Mouse (Mus musculus): ENCODE results near the gene Kif5a.

The Kif5a gene

GRCm38 (mm10) chr10:127289573-127290191 is 26.5 kb upstream of the Kif5a start:
- peak; percentile 79 for DNase-seq (ENCODE audit: low read depth, low spot score)

DNA sequence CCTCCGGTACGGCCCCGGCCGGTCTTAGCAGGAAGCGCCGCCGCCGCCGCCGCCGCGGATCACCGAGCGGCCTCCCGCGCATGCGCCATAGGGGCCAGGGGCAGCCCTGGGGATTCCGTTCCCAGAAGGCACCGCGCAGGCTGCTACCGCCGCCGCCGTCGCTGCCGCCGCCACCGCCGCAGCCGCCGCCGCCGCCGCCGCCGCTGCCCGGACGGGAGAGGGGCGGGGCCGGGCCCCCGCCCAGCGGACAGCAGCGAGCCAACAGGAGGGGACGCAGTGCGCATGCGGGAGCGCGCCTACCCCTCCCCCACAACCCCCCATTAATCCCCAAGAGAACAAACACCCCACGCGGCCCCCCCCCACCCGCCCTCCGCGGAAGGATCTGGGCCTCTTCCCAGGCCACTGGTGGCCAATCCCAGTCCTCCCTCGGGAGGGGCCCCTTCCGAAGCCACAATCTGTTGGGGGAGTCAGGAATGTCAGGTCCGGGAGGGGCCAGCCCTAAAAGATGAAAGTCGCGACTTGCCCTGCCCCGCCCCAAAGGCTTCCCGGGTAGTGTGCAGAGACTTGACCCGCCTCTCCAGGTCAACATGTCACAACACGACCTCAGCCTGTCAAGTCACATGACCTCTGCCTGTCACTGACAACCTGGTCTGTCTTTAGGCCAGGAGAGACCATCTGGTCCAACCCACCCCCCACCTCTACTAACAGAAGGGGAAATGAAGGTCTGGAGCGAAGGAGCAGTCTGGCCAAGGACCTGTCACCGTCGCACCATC is 25.8 kb upstream of the Kif5a start, which contains the start of gene Mbd6:
TSS of gene Mbd6 (minus strand) at position 219 of the 773 bp plus-strand sequence.
- peak; percentile 97 for DNase-seq (ENCODE audit: low read depth, low spot score)

GRCm38 (mm10) chr10:127288328-127288799 is 25.2 kb upstream of the Kif5a start:
- no peak for DNase-seq (ENCODE audit: low read depth, low spot score)

DNA sequence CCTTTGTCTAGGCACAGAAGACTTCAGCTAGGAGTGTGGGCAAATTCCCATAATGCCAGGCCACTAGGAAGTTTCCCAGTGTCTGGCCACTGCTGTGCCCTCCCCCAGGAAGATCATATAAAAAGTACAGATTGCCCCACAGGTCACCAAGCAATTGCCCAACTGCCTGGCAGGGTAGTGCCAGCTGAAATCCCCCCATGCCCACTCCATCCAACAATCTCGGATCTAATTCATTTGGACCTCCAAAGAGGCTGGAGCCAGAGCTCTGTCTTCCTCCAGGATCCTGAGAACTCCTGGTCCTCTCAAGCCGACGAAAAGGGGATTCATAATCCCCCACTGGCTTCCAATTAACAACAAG is 24.8 kb upstream of the Kif5a start:
- no peak for DNase-seq (ENCODE audit: low read depth, low spot score)

DNA sequence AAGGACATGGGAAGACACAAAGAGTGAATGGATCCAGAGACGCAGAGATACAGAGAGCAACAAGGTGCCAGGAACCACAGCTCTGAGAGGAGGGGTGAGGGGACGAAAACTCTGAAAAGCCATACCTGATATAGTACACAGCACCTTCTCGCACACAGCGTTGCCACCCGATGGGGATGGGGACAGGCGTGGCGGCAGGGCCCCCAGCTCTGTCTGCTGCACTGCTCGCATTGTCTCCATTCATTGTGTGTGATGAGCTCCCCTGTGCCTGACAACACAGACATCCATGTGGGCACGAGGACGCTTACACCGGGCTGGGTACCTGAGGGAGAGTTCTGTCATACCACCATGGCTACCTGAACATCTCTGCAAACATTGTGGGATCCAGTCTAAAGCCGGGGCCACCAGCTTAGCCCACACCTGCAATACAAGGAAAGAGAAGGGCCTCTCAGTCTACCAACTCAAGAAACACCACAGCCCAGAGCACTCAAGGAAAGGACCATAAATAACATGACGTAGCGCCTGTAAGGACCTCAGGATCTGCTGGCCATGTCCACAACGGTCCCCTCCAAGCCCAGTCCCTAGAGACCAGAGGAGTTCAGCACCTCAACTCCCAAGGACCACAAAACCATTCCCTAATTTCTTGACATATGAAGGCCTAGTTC is 24.3 kb upstream of the Kif5a start:
- no peak for DNase-seq (ENCODE audit: low read depth, low spot score)

DNA sequence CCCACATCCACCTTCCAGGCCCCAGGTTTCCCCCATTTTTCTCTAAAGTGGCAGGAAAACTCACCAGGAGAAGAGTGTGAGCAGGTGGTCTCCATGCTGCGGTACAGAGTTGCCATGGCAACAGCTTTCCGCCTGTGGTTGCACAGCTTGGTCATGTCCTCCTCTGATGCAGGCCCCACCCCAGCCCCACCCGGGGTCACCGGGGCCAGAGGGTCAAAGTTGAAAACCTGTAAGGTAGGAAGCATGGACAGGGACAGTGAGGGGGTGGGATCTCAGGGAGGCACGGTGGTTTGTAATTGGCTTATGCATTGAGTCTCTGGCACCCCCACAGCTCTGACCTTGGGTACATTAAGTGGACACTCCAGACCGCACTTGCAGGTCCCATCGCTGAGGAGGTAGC is 23.6 kb upstream of the Kif5a start:
- DNase-seq (ENCODE audit: low read depth, low spot score), result no peak

GRCm38 (mm10) chr10:127286194-127286593 is 23.0 kb upstream of the Kif5a start:
- DNase-seq (ENCODE audit: low read depth, low spot score), result no peak

- no peak for DNase-seq (ENCODE audit: low read depth, low spot score)
Observed at GRCm38 (mm10) chr10:127285644-127286043, 22.5 kb upstream of the Kif5a start.

GRCm38 (mm10) chr10:127284724-127285500 is 21.8 kb upstream of the Kif5a start:
- DNase-seq (ENCODE audit: low read depth, low spot score), result no peak

- DNase-seq (ENCODE audit: low read depth, low spot score), result no peak
Observed at GRCm38 (mm10) chr10:127284105-127284622, 21.0 kb upstream of the Kif5a start.

DNA sequence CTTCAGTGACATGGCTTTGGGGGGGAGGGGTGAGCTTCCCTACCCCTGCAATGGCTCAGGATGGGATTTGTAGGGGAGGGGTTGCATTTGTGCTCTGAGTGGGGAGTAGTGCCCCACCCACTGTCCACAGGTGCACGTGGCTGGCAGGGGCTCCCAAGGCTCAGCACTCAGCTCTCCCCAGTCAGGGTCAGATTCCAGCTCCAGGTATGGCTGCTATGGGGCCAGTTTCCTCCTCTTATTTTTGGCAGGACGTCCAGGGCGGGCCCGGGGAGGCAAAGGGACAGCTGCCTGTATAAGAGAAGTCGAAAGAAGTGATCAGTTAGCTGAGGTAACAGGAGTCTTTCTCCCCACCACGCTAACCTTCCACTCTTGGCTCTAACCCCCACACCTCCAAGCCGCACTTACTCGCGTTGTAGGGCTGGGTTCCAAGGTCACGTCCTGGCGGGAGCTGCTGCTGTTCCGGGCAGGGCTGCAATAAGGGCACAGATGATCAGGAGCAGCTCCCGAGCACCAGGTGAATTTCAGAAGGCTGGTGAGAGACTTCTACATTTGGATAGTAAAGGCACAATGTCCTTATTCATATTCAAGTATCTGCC is 19.6 kb upstream of the Kif5a start:
- DNase-seq (ENCODE audit: low read depth, low spot score), result no peak

DNA sequence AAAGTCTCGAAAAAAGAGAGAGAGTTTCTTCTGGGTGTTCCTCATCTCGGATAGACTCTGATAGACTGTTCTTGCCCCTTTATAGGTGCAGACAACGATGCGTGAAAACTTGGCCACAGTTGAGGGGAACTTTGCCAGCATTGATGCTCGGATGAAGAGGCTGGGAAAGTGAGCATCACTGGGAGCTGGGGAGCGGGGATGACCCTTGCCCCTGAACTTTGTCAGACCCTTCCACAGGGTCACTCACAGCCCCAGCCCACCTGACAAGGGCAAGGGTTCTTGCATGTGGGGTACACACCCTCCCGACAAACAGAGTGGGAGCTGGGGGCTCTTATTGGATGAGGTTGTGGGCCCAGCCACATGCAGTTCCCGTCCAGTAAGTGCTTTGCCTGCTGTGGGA is 18.2 kb upstream of the Kif5a start:
- DNase-seq (ENCODE audit: low read depth, low spot score), result no peak

- DNase-seq (ENCODE audit: low read depth, low spot score), result peak; percentile 16
Observed at GRCm38 (mm10) chr10:127279730-127280129, 16.6 kb upstream of the Kif5a start.

DNA sequence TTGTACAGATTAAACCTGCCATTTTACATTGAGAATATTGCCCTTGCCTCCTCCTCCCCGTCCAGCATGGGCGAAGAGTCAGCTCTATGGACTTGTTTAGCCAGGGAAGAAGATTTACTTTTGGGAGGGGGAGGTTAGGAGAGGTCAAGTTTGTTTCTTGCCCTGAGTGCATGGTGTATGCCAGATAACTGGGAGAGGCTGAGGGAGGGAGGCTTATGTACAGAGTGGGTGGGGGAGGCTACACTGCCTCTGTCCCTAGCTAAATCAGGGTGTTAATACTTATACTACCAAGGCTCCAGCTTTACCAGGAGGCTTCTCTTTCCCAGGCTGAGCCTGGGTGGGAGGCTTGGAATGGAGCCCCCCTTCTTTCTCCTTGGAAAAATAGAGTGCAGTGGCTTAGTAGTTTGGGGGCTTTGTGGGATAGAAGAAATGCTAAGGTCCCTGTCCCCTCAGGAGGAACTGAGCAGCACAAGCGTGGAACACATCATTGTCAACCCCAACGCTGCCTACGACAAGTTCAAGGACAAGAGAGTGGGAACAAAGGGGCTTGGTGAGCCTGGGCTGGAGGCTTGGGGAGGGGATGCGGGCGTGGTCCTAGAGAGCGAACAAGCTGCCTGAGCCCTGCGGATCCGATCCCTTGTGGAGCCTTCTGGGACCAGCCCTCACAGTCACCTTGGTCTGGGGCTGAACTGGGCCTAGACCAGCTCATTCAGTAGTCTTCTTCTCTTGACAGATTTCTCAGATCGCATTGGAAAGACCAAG is 11.3 kb upstream of the Kif5a start:
- no peak for DNase-seq (ENCODE audit: low read depth, low spot score)

DNA sequence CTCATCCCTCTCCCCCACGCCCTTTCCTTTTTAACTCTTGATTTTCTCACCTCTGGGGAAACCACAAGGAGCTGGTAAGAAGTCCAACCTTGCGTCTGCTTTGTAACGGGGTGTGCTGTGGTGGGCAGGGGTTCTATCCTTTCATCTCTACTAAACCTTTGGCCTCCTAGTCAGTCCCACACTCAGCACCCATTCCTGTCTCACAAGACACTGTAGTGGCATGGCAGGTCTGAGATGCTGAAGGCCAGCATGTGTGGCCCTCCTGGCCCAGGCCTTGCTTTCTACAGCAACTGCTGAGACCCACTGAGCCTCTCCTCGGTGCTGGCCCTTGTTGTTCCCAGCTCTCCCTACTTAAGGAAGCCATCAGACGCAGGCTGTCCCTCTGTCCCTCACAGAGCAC is 9.2 kb upstream of the Kif5a start:
- no peak for DNase-seq (ENCODE audit: low read depth, low spot score)

DNA sequence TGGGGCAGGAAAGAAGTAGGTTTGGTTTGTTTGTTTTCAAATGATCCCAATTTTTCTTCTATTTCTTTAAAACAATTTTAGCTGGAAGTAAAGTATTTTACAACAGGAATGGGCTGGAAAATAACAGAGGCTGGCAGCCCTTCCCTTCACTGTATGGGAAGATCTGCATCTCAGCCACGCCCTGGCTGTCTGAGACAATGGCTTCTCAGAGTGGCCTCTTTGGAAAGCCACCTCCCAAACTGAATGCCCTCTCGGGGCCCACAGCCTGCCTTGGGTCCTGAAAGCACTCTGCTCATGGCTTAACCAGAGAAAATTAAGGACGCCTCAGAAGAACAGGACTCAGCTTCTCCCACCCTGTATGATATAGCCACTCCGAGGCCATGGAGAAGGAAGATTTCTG is 6.7 kb upstream of the Kif5a start:
- no peak for DNase-seq (ENCODE audit: low read depth, low spot score)

DNA sequence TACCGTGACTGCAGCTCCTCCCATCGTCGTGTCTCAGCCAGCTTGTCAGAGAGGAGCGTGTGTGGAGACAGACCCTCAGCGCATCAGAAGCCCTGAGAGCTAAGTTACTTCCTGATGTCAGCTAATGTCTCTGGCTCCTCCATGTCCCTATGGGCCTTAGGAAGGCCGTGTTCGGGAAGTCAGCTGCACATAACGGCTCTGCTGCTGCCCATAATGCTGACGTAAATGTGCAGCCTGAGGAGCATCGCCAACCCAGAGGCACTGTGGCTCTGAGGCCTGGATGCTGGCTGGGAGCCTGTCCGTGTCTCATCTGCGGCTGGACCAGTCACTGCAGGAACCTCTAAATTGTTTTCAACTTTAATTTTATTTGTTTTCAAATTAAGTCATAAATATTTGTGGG is 5.9 kb upstream of the Kif5a start:
- DNase-seq (ENCODE audit: low read depth, low spot score), result no peak

GRCm38 (mm10) chr10:127268401-127268800 is 5.3 kb upstream of the Kif5a start:
- DNase-seq (ENCODE audit: low read depth, low spot score), result no peak

GRCm38 (mm10) chr10:127267318-127267717 is 4.2 kb upstream of the Kif5a start:
- no peak for DNase-seq (ENCODE audit: low read depth, low spot score)

Data from A20 (cell line).